Mouse (Mus musculus): ENCODE data around the gene Hao2.
A peak's percentile ranks its signal among the peaks of the same experiment; 100 is the strongest.

Gene Hao2

DNA sequence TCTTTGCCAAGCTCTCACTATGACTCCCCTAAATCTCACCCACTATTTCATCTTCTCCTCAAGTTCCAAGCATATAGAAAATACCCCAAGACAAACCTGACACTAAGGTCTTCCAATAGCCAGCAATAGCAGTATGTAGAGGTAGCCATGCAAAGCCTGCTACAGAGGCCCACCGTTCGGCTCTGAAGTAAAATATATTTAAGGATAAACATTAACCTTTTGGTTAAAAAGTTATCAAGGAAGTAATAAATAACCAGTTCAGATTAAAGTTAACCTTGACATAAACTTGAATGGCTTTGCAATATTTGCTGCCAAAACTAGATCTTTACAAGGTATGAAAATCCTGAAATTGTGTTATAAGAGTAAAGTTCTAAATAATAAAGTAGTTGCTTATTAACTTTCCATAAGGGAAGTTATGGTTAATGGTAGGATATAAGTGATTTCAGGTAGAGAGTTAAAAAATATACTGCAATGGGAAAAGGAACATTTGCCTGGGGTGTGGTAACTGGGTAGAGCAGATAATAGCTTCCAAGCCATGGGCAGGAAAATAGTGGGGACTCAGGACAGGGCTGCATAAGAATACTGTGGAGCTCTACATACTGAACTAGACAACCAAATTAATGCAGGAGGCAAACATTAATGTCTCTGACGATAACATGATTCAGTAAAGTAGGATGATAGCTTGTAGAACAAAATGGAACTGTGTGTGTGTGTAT lies at the start of gene Hao2:
Gene Hao2, minus strand, starts transcription at position 183 of the 716 bp plus-strand sequence.
- no peak for DNase-seq (ENCODE audit: low read depth, low spot score)

DNA sequence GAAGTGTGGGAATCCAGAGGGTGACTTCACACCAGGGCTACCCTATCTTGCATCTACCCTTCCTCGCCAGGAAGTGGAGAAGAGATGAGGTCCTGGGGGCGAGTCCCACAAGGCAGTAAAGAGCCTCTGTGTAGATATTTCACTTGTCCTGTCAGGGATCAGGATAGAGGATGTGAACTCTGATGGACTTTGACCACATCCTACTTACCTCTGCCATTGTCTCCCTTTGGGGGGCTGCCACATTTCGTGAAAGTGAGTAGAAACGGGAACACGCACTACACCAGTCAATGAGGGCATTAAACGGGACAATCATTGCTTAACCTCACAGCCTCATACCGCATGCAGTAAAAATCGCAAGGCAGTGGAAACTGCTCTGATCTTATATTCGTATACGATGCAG lies 48.6 kb upstream of the Hao2 start:
- no peak for DNase-seq (ENCODE audit: low read depth, low spot score)

DNA sequence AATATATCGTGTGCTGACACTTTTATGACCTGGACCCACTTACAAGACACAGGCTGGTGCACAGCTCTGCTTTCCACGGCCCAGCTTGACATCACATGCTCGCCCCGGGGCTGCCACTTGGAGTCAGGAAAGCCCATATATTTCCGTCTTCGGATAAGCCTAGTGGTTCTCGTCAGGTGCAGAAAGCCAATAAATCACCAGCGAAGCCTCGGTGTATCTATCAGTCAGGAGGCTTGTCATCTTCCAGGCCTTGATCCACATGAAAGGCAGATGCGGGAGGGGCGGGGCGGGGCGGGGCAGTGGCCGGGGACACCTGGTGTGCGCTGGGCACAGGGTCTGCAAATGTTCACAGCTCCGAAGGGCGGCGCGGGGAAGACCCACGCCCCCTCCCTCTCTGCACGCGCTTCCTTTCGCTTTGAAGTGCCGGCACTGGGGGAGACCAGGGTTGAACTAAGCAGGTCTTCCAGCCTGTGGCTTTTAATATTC lies 48.1 kb upstream of the Hao2 start:
- DNase-seq (ENCODE audit: low read depth, low spot score): no peak

DNA sequence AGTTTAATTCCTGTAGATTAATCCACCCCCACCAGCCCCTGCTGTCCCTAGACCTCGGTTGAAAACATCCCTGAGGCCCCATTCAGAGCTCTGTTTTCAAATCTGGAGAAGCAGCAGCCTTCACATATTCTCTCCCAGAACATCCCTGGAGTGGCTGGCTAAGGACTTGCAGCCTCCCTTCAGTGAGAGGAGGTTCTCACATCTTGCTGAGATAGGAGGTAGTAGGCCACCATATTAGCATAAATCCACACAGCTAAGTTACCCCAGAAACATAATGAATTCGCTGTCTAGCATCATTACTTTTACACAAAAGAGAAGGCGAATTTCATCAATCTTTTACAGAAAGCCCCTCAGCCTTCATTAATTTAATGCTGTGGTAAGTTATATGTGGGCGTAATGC lies 47.2 kb upstream of the Hao2 start:
- no peak for DNase-seq (ENCODE audit: low read depth, low spot score)

DNA sequence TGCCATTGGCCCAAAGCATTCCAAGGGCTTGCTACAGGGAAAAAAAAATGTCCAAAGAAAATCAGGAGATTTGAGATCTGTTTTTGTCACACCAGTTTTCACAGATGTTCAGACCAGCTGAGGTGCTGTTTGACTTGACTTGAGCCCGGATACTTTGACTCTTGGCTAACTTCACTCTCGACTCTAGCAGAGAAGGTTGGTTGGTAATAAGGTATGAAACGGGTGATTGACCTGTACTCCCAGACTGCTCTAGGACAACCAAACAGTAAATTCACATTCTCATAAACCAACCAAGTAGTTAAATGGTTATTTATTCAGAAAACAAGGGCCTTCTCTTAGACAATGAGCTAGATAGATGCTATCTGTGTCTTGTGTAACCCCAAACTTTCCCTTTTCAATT lies 43.4 kb upstream of the Hao2 start:
- DNase-seq (ENCODE audit: low read depth, low spot score): no peak

DNA sequence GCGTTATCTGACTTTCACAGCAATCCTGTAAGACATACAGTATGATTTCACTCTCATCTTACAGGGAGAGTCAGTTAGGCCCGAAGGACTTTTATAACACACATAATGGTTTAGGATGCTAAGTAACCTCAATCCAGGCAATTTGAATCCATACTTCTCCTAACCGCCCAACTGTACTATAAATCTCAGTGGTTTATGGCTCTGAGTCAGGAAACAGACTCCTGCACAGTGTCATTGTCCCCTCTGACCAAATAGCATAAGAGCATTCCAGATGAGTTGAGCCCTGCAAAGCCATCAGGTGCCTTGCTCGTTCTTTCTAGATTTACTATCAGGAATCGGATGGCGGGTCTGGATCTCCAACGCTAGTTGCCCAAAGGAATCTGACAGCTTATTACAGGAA lies 41.6 kb upstream of the Hao2 start:
- DNase-seq (ENCODE audit: low read depth, low spot score): no peak

DNA sequence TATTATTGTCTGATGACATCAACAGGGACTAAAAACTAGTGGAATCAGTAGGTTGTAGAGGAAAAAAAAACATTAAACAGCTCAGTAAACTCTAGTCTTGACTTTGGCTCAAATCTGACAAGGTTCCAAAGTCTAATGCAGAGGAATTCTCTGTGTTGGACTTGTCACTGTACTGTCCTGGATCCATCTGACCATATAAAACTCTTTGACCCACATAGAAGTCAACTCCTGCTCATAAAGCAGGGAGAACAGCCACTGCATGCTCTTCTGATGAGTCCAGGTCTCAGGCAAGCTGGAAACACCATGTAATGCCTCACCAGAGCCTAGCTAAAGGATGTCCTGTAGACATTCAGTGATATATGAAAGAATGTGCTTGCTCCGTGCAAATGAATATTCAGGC lies 41.0 kb upstream of the Hao2 start:
- no peak for DNase-seq (ENCODE audit: low read depth, low spot score)

DNA sequence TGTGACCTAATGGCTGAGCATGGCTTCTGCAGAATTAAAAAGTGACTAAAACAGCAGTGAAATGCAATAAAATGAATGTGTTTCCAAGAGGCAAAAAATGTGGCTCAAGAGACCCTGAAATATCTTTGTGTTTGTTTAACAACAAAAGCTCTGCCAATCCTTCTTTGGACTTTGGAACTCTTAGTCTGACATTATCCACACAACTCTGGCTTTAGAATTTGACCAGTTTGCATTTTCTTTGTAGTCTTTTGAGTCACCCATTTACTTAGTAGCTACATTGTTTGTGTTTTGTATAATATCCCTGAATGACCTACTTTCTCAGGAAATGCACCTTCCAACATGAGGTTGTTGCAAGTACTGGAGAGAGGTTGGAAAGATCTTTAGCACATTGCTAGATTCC lies 39.4 kb upstream of the Hao2 start:
- no peak for DNase-seq (ENCODE audit: low read depth, low spot score)

DNA sequence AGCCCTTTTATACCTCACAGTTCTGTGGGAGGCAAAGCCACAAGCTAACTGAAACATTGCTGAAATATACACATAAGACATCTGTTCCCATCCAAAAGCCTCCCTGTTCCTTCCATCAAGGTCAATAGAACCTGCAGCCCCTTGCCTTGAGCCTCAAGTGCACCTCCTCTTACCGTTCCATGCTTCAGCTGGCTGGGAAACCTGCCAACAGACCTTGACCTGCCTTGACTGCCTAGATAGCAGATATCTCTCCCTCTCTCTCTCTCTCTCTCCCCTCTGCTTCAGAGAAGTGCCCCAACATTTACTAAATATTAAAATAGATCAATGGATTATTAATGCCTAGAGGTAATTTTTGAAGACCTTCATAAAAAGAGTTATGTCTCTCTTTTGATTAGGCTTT lies 38.8 kb upstream of the Hao2 start:
- no peak for DNase-seq (ENCODE audit: low read depth, low spot score)

DNA sequence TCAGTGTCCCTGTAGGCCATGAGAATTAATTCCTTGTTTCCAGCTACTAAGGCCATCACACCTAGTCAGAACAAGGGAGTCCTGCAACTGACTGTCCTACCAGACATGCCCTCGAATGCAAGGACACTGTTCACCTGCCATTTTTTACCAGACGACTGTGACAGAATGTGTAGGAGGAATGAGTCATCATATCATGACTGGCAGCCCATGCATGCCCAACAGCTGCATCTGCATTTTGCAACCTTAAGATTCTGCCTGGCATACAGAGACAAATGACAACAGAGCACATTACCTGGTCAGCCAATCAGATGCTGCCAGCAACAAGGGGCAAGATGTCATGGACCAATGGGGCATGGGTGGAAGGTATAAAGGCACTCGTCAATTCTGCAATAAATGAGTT lies 27.4 kb upstream of the Hao2 start:
- no peak for DNase-seq (ENCODE audit: low read depth, low spot score)

DNA sequence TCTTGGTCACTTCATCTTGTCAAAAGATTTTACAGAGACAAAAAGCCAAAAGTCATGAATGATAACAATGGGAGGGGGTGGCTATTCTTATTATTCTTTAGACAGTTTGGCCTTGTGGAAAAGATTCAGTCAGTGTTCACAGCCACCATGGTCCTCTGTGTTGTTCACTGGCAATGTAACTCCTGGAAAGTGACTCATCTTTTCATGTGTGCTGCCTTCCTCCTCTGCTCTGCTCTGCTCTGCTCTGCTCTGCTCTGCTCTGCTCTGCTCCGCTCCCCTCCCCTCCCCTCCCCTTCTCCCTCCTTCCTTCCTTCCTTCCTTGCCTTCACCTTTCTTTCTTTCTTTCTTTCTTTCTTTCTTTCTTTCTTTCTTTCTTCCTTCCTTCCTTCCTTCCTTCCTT lies 24.2 kb upstream of the Hao2 start:
- no peak for DNase-seq (ENCODE audit: low read depth, low spot score)

DNA sequence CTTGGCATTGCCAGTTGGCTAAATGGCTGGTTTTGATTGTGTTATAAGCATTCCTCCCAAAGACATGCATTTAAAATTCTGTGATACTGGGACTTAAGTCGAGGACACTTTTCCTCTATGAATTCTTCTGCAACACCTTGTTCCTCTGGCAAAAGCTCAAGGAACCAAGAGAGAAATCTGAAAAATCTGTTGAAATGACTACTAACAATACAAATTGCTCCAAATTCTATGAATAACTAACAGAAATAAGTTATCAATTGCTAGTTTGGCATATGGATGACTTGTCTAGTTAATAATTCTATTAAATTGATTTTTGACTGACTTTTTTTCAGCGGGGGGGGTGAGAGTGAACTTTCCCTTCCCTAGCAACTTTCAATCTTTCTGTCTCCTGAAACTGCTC lies 23.8 kb upstream of the Hao2 start:
- no peak for DNase-seq (ENCODE audit: low read depth, low spot score)

DNA sequence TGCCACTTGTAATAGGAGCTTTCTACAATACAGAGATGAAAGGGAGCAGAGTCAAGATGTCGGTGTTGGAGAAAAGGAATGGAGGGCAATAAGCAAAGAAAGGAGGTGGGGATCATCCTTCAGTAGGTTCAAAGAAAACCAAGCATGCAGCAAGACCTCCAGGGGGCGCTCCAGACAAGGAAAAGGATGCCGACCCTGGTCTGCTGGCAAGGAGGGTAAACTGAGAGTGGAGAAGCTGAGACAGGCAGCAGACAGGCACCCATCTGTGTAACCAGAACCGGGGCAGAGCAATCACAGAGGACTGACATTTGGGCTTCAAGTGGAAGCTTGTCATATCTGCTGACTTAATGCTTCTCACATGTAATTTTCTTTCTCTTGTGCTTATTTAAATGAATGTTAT lies 22.6 kb upstream of the Hao2 start:
- DNase-seq (ENCODE audit: low read depth, low spot score): peak; percentile 59

DNA sequence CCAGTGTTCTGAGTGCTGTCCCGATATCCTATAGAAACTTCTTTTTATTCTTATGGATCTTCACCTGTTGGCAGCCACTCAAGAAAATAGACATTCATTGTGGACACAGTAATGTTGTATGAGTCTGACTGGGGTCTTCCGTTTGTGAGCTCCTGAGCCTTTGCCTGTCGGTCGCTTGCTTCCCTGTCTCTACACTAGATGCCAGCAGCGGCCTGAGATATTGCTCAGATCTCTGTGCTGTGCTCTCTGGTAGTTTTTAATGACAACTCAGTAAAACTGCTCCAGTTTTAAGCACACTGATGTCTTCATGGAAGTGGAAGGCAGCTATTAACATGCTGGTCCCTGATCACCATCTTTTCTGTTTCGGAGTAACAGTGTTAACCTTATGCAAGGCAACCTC lies 20.6 kb upstream of the Hao2 start:
- DNase-seq (ENCODE audit: low read depth, low spot score): no peak

DNA sequence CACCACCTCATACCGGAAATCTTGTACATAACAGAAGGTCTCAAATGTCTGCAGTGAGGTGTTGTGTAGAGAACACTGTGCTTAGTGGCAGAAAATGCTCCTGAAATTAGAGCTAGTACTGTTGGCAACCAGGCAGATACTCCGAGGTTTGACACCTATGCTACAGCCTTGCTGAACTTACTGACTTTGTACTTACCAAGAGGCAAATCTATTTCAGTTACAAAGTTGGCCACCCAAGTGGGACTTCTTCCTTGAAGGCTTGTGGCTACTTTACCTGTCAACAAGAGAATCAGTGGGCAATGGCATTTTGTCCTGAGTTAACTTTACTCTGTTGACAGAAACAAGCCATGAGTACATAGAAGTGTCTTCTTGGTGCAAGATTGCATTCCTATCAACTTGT lies 4.6 kb upstream of the Hao2 start:
- no peak for DNase-seq (ENCODE audit: low read depth, low spot score)

DNA sequence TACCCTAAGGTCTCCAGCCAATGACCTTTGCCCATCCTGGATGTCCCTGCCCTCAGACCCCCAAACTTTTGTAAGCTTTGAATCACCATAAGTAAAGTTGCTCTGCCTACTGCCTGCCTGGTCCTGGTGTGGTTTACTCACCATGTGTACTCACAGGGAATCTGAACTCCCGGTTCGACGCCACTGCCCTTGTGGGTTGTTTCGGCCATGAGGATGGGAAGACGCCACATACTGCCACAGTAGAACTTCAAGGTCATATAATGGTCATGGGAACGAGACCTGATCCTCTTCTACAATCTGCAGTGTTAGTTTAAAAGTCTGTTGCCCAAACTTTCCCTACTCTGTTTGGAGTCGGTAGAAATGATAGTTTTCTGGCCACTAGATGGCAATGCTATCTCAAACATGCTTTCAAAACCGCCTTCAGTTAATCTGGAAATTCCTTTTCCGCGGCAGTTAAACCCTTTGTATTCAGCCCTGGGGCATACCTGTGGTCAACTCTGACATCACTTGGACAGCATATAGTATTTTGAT lies 2.1 kb upstream of the Hao2 start:
- peak; percentile 25 for DNase-seq (ENCODE audit: low read depth, low spot score)

DNA sequence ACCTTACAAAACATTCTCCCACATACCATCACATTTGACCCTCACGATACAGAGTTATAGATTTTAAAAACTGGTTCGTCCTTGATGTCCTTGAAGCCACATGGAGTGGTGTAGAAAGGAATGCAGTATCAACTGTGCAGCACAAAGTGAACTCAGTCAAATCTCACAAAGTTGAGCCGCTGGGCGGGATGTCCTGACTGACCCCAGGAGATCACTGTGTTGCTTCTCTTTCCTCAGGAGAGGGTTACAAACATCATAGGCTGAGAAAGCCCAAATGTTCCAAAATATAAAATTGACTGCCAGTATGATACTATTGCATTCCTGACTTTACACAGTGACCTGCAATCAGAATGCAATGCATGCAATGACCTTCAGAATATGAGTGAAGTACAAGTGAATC lies 2.6 kb downstream of the Hao2 start:
- DNase-seq (ENCODE audit: low read depth, low spot score): no peak

DNA sequence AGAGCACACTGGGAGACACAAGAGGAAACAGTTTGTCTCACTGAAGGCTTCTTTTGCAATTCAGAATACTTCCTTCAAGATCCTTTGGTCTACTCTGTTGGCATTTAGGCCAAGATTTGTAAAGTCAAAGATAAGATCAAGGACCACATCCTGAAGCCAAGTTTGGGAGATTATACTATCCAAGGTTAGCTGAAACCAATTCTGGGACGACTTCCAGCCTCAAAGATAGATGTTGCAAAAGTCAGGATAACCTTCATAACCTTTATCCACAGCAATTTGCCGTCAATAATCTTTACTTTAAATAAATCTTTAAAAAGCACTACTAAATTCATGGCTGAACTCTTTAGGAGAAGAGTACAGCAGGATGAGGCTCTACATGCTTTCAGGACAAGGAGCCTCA lies 4.8 kb downstream of the Hao2 start:
- no peak for DNase-seq (ENCODE audit: low read depth, low spot score)

DNA sequence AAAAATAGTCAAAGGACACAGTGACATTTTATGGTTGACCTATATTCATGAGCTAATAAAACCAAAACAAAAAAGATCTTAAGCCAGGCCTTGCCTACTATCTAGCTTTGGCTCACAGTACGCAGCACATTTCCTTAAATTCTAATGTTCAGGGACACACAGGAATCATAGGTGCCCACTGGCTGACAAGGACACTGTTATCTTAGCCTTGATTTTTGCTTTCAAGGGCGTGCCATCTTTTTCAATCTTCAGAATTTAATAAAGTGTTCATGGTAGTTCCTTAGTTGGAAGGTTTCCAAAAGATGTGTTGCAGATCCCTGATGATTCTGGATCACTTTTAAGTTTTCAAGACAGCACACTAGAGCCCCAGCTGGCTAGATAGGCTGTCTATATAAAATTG lies 12.2 kb downstream of the Hao2 start:
- DNase-seq (ENCODE audit: low read depth, low spot score): no peak

DNA sequence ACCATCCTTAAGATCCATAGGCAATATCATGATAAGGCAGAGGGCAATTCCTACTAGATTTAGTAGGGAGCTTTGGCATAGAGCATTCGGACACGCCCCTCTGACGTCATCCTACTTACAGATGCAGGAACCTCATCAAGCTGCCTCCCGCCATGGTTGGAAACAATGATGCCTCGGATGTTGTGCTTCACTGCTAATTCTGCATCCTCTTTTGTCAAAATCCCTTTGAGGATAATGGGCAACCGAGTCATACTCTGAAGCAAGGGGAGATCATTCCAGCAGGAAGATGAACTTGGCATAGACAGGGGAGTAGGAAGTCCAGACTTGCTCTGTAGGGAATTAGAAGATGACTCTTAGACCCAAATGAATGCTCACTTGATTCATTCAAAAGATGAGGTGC lies 12.8 kb downstream of the Hao2 start:
- DNase-seq (ENCODE audit: low read depth, low spot score): peak; percentile 2

DNA sequence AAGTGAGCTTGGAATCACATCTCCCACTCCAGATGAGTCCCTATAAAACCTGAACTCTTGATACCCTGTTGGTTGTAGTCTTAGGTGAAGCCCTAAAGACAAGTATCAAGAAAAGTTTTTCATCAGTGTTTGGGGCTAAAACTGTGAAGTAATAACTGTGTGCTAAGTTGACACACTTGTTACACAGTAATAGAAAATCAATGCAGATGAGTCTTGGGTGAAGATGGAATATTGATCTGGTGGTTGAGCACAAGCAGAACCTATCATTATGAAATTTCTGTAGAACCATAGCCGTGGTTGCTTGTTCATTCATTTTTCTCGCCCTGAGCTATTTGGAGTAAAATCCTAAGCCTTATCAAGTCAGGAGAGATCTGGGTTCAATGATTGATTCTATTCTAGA lies 24.8 kb downstream of the Hao2 start:
- no peak for DNase-seq (ENCODE audit: low read depth, low spot score)

DNA sequence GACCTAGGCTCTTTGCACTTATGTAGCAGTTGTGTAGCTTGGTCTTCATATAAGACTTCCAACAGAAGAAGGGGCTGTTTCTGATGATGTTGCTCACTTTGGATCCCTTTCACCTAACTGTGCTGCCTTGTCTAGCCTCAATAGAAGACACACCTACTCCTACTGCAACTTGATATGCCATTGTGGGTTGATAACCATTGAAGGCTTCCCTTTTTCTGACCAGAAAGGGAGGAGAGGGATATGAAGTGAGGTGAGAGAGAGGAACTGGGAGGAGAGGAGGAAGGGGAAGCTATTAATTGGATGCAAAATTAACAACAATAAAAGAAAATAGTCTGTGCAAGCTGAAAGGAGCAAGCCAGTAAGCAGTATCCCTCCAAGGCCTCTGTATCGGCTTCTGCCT lies 30.2 kb downstream of the Hao2 start:
- DNase-seq (ENCODE audit: low read depth, low spot score): no peak

DNA sequence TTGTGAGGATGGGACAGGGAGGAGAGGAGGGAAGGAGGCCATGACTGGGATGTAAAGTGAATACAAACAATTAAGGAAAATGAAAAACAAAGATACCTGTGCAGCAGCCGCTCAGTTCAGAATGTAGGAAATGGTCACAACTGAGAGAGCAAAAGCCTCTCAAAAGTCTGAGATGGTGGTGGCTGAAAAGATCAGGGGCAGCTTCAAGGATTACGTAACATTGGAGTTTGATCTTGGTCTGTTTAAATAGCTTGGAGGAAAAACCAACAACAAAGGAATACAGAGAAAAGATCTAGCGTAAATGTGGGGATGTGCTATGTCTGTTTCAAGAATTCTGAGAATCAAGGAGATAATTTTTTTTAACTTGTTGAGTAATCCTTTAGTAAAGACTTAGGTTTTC lies 33.5 kb downstream of the Hao2 start, which contains the start of gene Hsd3b1:
Gene Hsd3b1, minus strand, starts transcription at position 219 of the 400 bp plus-strand sequence.
- DNase-seq (ENCODE audit: low read depth, low spot score): no peak

DNA sequence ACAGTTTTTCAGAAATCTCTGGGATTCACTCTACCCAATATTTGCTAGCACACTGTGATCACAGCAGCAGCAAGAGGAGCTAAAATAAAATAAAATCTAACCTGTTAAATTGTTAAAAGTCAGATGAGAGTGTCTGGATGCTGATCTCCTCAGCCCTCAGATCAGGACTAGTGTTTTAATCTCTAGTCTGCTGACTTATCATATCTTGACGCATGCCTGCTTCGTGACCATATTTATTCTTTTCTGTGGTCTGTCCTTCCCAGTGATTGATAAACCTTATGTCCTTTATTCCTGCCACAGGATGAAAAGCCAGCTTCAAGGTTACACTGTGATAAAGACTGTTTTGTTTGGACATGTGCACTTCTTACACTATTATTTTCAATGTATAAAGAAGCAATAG lies 35.0 kb downstream of the Hao2 start:
- DNase-seq (ENCODE audit: low read depth, low spot score): no peak
